Mouse (Mus musculus) hematopoietic stem cell, adult 5-6 weeks (primary cell): Measurements from ENCODE around the gene Fitm2. TPM values are rescaled to one million over a fixed set of nuclear protein-coding genes. Genes with fewer than 3 reads are reported as not detected.
"Not testable (repeated sequence)": the region's sequence is repeated elsewhere in the genome, so short reads cannot be mapped to it uniquely, and the experiment has no call there.

ENCODE experiments used
- ATAC-seq, 2 experiments: fragments of 125-278 bp in 1 of 2; replicated peaks in 1 of 2; 2 replicates each; pipeline ENCODE4 v1.8.0; 2016 to 2017; ENCODE audit warnings: inconsistent platforms in 2 of 2, mild to moderate bottlenecking in 2 of 2, moderate number of reproducible peaks in 2 of 2, low read depth in 1 of 2, moderate TSS enrichment in 1 of 2; ENCODE audit not compliant: low FRiP score in 2 of 2, poor library complexity in 2 of 2, severe bottlenecking in 2 of 2, insufficient read depth in 1 of 2, low TSS enrichment in 1 of 2
- total RNA-seq: library from RNA; stranded (forward); fragments of 172-1452, 232-1000 nt; gene quantifications from 2 replicates; pipeline ENCODE4 v1.2.3, GENCODE M21; 2017

The Fitm2 gene
- total RNA-seq, 1 experiment from 2014 or later: 4.3 TPM

- ATAC-seq: no peak
These were observed 4.8 kb downstream of the Fitm2 start for GRCm38 (mm10) chr2:163467585-163467984.

DNA sequence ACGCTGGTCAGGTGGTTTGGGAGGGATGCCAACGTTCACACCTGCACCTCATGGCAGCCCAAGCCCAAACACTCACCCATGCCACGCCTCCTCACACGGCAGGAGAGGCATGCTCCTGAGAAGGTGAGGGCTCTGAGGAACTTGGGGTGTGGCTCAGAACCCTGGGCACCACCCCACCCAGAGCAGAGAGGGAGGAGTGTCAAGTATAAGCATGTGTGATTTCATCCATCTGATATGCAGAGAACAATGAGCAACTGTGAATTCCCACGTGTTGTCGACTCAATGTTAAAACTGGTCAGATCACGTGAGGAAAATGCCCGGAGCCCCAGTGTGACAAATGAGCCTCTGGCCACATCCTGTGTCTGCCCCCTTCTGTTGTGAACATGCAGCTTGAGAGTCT lies 5.7 kb downstream of the Fitm2 start:
- no peak for ATAC-seq

DNA sequence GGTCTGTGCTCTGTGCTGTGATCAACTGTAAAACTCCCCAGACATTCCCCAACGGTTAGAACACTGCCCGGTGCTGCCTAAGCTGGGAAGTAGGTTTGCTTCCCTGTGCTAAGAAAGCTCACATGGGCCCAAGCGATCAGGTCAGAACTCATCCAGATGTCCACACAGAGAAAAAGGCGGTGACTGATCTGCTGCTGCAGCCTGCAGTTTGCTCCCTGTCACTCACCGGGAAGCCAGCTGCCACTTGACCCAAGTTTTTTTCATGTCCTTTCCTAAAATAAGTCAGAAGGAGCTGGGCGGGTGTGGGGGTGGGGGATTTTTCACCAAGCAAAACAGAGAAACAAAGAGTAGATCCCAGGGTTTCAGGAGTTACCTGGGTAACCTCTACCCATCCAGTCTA lies 7.9 kb downstream of the Fitm2 start:
- ATAC-seq: no peak

DNA sequence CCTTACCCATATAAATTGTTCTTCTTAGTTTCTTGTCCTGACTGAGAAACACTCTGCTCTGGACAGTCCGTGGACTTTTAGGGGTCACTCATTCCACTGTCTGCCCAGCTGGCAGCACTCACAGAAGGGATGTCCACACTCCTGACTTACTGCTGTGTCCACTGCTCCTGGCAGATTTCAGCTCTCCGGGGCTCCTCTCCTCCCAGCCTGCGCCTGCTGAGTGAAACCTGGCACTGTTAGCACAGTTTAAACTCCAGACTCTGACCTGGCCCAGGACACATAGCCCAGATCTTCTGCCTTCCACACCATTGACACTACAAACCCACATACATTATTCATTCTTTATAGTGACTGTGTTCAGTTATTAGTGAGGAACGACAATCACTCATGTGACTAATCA lies 8.4 kb downstream of the Fitm2 start:
- no peak for ATAC-seq

DNA sequence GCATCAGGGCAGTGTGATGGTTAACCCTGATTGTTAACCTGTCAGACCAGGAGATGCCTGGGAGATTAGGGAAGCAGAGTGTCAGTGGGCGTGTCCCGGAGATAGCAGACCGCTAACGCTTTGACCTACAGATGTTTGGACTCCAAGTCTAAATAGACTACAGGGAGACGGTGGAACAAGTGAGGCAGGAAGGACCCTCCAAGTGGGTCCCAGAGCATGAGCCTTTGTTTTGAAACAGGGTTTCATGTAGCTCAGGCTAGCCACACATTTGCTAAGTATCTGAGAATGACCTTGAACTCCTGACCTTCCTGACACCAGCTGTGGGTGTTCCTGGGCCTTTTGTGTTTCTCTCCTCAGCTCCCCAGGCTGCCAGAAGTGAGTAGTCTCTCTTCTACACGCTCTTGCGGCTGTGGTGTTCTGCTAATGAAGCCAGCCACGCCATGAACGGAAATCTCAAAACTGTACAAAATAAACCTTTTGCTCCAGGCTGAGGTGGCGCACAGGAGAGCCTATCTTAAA lies 9.1 kb downstream of the Fitm2 start:
- no peak for ATAC-seq

GRCm38 (mm10) chr2:163462801-163463200 lies 9.6 kb downstream of the Fitm2 start:
- ATAC-seq: no peak

DNA sequence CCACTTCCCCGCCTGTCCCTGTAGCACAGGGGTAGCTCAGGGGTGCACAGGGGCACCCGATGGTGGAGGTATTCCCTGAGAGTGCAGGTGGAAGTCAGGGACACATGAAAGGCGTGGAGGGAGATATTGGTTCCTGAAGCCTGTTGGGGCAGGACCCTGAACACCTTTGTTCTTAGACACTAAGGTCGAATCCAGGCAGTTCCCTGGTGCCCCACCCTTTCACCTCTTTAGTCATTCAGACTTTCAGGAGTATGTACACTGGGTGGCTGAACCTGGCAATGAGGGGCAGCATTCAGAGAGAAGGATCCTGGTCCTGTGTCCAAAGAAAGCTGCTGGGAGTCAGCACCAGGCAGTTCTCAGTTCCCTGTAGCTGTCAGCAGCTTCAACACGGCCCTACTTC lies 10.0 kb downstream of the Fitm2 start:
- ATAC-seq: no peak

- ATAC-seq: not testable (repeated sequence)
These were observed 11.1 kb downstream of the Fitm2 start for GRCm38 (mm10) chr2:163461307-163461706.

GRCm38 (mm10) chr2:163460622-163461021 lies 11.8 kb downstream of the Fitm2 start:
- no peak for ATAC-seq

GRCm38 (mm10) chr2:163459380-163459779 lies 13.0 kb downstream of the Fitm2 start:
- 0 out of 4 replicates have a peak, but pooled peaks of 1 of the 2 experiments have one; percentile 18 for ATAC-seq

DNA sequence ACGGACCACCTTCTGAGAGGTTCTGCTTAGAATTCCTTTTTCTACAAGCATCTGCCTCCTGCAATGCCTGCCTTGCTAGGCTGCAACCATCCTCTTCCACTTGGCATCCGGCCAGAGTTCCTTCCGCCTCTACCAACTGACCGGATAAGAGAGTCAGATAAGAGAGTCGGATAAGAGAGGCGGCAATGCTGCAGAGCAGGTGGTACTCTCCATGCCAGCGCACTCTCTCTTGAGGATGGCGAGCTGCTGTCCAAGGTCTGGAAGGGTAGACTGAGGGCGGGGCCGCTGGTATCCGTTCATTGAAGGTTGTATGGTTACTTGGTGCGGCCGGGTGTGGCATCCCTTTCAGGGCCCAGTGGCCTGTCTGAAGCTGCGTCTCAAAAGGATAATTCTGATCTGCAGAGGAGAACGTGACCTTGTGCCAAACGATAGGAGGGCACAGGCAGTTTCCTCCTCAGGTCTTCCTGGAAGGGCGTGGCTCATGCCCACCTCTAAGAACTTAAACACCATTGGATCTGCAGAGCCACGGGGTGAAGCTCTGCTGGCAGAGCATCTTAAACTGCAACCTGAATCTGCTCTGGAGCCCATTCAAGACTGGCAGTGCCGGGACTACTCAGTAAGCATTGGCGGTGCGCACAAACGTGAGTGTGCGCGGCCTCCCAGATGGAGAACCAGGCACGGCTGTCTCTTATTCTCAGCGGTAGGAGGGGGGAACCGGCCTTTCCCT lies 13.7 kb downstream of the Fitm2 start:
- no peak for ATAC-seq

GRCm38 (mm10) chr2:163453378-163453777 lies 19.1 kb downstream of the Fitm2 start:
- ATAC-seq: no peak

DNA sequence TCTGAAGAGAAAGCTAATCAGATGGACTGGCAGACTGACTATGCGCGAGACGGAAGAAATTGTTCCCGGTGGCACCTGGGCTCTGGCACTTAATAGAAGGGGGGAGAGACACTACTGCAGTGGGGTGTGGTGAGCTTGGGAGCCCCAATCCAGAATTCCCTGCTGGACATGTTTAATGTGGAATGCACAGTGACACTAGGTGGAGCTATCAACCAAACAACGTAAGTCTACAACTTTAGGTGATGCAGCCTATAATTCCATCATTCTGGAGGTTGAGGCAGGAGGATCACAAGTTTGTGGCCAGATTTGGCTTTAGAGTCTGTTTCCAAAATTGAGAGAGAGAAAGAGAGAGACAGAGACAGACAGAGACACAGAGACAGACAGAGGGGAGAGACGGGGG lies 19.7 kb downstream of the Fitm2 start:
- no peak for ATAC-seq

DNA sequence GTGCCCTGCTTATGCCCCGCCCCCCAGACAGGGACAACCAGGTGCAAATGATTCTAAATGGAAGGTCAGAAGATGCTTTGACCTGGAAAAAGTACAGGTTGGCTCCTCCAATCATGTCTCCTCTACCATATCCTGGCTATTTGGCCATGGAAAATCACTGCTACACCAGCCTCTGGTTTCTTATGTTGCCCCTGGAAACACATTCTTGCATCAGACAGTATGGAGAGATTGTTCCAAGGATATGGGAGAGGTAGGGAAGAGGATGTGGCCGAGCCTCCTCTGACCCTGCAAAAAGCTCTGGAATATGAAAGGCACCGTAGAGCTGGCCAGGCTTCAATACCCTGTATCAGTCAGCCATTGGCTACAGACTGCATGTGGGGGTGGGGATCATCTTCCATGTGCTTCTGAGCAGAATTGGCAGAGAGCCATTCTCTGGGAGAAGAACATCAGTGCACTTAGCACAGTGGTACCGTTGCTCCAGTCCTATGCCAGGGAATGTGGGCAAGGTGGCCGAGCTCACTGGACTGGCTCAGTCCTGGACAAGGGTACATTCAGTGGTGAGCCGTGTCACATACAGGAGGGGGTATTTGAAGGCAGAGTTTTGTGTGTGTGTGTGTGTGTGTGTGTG lies 21.6 kb downstream of the Fitm2 start:
- ATAC-seq: no peak

GRCm38 (mm10) chr2:163449276-163449675 lies 23.2 kb downstream of the Fitm2 start:
- no peak for ATAC-seq

- no peak for ATAC-seq
These were observed 25.1 kb downstream of the Fitm2 start for GRCm38 (mm10) chr2:163447375-163447774.

DNA sequence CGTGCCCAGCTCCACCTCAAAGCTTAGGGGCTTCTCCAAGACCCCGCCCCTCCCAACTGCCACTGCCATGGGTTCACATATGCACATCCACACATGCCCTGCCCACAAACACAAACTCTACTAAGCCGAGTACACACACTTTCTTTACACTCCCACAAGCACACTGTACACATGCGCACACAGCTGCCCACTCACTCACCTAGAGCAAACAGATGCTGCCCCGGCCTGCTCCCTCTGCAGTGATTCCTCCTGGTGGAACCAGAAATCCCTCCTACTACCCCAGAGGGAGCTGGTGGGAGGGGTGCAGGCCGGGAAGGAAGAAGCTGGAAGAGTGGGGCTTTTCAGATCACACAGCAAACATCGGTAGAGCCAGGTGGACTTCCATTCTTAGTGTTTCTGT lies 28.4 kb downstream of the Fitm2 start:
- ATAC-seq: no peak

GRCm38 (mm10) chr2:163443543-163443942 lies 28.9 kb downstream of the Fitm2 start:
- ATAC-seq: no peak

DNA sequence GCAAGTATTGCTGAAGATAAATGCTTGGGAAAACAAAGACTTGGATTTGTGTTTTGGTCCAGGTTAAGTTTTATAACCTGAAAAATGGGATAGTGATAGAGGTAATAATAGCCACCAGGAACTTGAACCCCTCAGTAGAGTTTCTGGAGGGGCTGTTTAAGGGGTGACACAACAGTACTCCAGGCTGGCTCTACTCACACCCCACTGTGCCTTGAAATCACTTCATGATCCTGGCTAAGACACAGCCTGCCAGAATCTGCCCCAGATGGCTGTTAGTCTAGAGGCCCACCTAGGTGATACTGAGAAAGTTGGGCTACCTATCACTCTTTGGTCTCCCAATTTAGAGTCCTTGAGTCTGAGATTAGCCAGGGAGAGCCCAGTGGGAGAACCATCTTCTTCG lies 32.9 kb downstream of the Fitm2 start:
- ATAC-seq: no peak
